Mouse (Mus musculus) E14TG2a.4 (cell line): ENCODE data around the gene Pdlim7.
A peak's percentile ranks its signal among the peaks of the same experiment; 100 is the strongest.

Source experiments
- H3K27me3 ChIP-seq: 2 replicates; pipeline ENCODE4 v1.6.1; 2014; ENCODE audit warnings: low read length, control low read depth; ENCODE audit not compliant: insufficient read depth
- H3K36me3 ChIP-seq: 2 replicates; pipeline ENCODE4 v1.6.1; 2014; ENCODE audit warnings: low read length, control low read depth; ENCODE audit not compliant: insufficient read depth
- H3K4me1 ChIP-seq: replicated peaks from 2 replicates; pipeline ENCODE4 v1.6.1; 2014; ENCODE audit warnings: low read depth, low read length, control low read depth
- H3K4me3 ChIP-seq: replicated peaks from 2 replicates; pipeline ENCODE4 v1.5.1; 2014; ENCODE audit warnings: mild to moderate bottlenecking, low read length
- H3K9me3 ChIP-seq: 2 replicates; pipeline ENCODE4 v1.6.1; 2014; ENCODE audit warnings: low read length, control low read depth
- CTCF ChIP-seq: conservative IDR thresholded peaks from 2 replicates; pipeline ENCODE4 v1.5.1; 2014; ENCODE audit warnings: low read length
- NANOG ChIP-seq: IDR thresholded peaks from 2 replicates; pipeline ENCODE4 v1.6.1; 2014; ENCODE audit warnings: borderline replicate concordance, low read length, mixed read lengths
- POU5F1 ChIP-seq: IDR thresholded peaks from 2 replicates; pipeline ENCODE4 v1.6.1; 2014; ENCODE audit warnings: low read length, borderline replicate concordance

The Pdlim7 gene

DNA sequence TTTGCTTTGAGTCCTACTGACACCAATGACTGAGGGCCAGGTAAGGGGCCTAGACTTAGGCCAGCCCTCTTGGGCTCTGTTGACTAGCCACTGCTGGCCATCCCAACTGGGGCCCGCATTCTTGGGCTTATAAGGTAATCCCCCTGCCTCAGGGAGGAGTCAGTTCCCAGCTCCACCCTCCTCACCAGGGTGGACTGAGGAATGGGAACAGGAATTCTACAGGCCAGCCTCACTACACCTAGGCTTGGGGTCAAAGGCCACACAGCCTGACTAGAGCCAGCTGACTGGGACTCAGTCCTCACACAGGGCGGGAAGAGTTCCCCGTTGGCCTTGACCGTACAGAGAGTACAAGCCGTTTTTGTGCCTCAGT, 2.0 kb downstream of the Pdlim7 start:
- peaks cover 35% of the 10 kb centered on the region for H3K36me3 ChIP-seq
- TF ChIP-seq CTCF (no peak), NANOG (no peak), POU5F1 (no peak)
- peak overlapping the region; percentile 91 for H3K4me3 ChIP-seq
- H3K4me1 ChIP-seq: peaks cover 64% of the 10 kb centered on the region
- peaks cover 23% of the 10 kb centered on the region for H3K27me3 ChIP-seq
- no peaks in the 10 kb centered on the region for H3K9me3 ChIP-seq

DNA sequence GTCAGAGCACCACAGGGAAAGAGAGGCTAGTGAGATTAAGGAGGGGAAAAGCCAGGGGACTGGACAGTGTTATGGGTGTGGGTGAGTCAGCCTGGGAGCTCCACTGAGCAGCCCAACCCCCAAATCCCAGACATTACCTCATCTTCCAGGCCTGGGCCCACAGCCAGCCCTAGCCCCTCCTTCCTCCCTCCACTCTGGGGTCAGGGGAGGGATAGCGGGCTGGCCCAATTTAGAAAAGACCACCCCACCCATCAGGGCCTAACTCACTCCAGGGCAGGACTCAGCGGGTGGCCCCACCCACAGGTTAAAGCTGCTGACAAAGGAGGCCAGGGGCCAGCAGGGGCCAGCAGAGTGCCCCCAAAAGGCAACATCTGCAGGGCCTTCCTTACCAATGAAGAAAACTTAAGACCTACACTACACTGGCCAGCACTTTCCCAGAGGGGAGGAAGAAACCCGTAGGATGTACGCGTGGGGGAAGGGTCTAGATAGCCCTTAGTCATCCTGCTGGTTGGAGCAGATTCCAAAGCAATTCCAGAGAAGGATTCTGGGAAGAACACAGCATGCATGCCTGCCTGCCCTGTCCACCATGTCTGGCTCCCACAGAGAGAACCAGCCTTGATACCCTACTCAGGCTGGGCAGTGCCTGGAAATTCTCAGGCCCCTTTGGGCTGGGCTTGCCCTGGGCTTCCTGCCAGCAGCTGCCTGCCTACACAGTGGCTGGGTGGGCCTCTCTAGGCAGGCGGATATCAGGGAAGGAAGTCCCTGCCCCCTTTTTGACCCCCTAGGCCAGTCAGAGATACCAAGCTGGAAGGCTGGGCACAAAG, 2.6 kb downstream of the Pdlim7 start:
- TF ChIP-seq POU5F1: no peak
- TF ChIP-seq CTCF: no peak
- TF ChIP-seq NANOG: no peak
- Histone ChIP-seq H3K9me3 (no peaks in the 10 kb centered on the region), H3K36me3 (peaks cover 41% of the 10 kb centered on the region), H3K27me3 (peaks cover 23% of the 10 kb centered on the region), H3K4me1 (peaks cover 69% of the 10 kb centered on the region), H3K4me3 (peak overlapping the region; percentile 91)

- H3K4me1 ChIP-seq: peaks cover 69% of the 10 kb centered on the region
- TF ChIP-seq CTCF (no peak), NANOG (no peak), POU5F1 (no peak)
- H3K9me3 ChIP-seq: no peaks in the 10 kb centered on the region
- peaks cover 47% of the 10 kb centered on the region for H3K36me3 ChIP-seq
- H3K4me3 ChIP-seq: peak overlapping the region; percentile 91
- H3K27me3 ChIP-seq: peaks cover 20% of the 10 kb centered on the region
These were observed 3.2 kb downstream of the Pdlim7 start for GRCm38 (mm10) chr13:55510332-55510667.

- no peaks in the 10 kb centered on the region for H3K9me3 ChIP-seq
- peaks cover 3% of the 10 kb centered on the region; the same call in 1 of the 2 replicates for H3K27me3 ChIP-seq
- no peak for TF ChIP-seq NANOG
- no peak for TF ChIP-seq CTCF
- no peak for TF ChIP-seq POU5F1
- peaks cover 65% of the 10 kb centered on the region for H3K36me3 ChIP-seq
- H3K4me3 ChIP-seq: peak overlapping the region; percentile 56
- H3K4me1 ChIP-seq: peaks cover 62% of the 10 kb centered on the region
These were observed 4.9 kb downstream of the Pdlim7 start for GRCm38 (mm10) chr13:55508531-55508930.

DNA sequence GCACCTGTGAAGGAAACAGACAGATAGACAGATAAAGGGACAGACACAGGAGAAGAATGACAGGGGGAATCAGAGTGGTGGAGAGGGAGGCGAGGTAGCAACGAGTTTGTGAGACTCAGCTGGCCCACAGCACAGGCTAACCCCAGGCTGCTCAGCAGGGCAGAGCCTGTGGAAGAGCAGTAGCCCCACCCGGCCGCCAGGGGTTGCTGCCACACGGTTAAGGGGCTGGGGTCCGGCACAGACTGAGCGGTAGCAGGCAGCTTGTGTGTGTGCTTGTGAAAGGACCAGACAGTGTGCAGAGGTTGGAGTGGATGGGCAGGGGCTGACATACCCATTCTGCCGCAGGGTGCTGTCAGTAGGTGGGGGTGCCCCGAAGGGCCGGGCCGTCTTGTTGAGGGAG, 5.6 kb downstream of the Pdlim7 start:
- H3K4me1 ChIP-seq: peaks cover 61% of the 10 kb centered on the region
- TF ChIP-seq NANOG (no peak), CTCF (peak; percentile 89)
- H3K36me3 ChIP-seq: peaks cover 71% of the 10 kb centered on the region
- H3K9me3 ChIP-seq: no peaks in the 10 kb centered on the region
- H3K4me3 ChIP-seq: 0 out of 2 replicates have a peak overlapping the region, but pooled peaks have one; percentile 35
- peaks cover 3% of the 10 kb centered on the region; the same call in 1 of the 2 replicates for H3K27me3 ChIP-seq

- Histone ChIP-seq H3K4me3 (no peak overlapping the region), H3K9me3 (no peaks in the 10 kb centered on the region), H3K27me3 (no peaks in the 10 kb centered on the region), H3K4me1 (peaks cover 51% of the 10 kb centered on the region), H3K36me3 (peaks cover 83% of the 10 kb centered on the region)
- TF ChIP-seq CTCF (no peak), POU5F1 (no peak), NANOG (no peak)
These were observed 6.8 kb downstream of the Pdlim7 start for GRCm38 (mm10) chr13:55506697-55507096.

- Histone ChIP-seq H3K36me3 (peaks cover 92% of the 10 kb centered on the region), H3K27me3 (no peaks in the 10 kb centered on the region), H3K4me1 (peaks cover 42% of the 10 kb centered on the region), H3K4me3 (no peak overlapping the region), H3K9me3 (no peaks in the 10 kb centered on the region)
- no peak for TF ChIP-seq POU5F1
- no peak for TF ChIP-seq NANOG
- no peak for TF ChIP-seq CTCF
These were observed 7.7 kb downstream of the Pdlim7 start for GRCm38 (mm10) chr13:55505810-55506209.

- H3K9me3 ChIP-seq: no peaks in the 10 kb centered on the region
- peaks cover 41% of the 10 kb centered on the region for H3K4me1 ChIP-seq
- H3K4me3 ChIP-seq: no peak overlapping the region
- H3K27me3 ChIP-seq: no peaks in the 10 kb centered on the region
- no peak for TF ChIP-seq NANOG
- no peak for TF ChIP-seq POU5F1
- no peak for TF ChIP-seq CTCF
- H3K36me3 ChIP-seq: peaks cover 98% of the 10 kb centered on the region
These were observed 9.1 kb downstream of the Pdlim7 start for GRCm38 (mm10) chr13:55504390-55504789.

DNA sequence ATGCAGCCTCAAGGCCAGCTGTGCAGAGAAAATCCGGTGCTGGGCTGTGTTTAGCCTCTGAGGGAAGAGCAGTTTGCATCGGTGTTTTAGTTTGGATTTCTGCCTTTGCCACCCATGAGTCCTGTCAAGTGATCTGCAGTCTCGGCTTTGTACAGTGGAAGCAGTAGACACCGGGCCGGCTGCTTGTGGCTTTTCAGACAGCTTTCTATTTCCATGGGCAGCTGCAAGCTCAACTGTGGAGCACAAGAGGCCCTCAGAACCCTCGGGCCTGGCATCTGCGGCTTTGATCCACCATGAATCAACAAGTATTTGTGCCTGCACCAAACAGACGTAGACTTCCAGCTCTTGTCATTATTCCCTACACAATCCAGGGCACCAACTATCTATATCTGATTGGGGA, 11.1 kb downstream of the Pdlim7 start:
- TF ChIP-seq NANOG (no peak), POU5F1 (no peak), CTCF (no peak)

More for the DNA sequence above, 11.1 kb downstream of the Pdlim7 start:
- H3K9me3 ChIP-seq: no peaks in the 10 kb centered on the region
- peaks cover 38% of the 10 kb centered on the region for H3K4me1 ChIP-seq
- peaks cover 98% of the 10 kb centered on the region for H3K36me3 ChIP-seq
- no peak overlapping the region for H3K4me3 ChIP-seq
- H3K27me3 ChIP-seq: no peaks in the 10 kb centered on the region
